Mouse (Mus musculus): ENCODE results near the gene Olfr1330. TPM values are rescaled to one million over a fixed set of nuclear protein-coding genes. Genes with fewer than 3 reads are reported as not detected.

Olfr1330 gene
- not detected in 2 replicates for polyA plus RNA-seq (2012; ENCODE audit: low replicate concordance)

DNA sequence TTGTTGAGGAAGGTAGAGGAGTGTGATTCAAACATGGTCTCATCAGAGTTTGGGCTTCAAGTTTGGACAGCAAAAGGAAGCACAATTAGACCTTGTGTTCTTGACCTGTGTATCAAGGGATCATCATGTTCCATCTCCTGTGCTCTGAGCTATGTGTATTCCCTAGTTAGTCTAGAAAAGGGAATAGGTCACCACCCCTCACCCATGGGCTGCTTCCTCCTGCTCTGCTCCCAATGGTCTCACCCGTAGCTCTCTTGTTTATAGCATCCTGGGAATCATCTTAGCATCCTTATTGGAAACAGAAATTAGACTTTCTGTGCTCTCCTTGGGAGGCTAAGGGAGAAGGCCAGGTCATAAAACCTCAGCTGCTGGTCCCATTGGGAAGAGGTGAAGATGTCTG lies at the start of gene Olfr1330:
Gene Olfr1330, plus strand, starts transcription at position 301 of the 400 bp plus-strand sequence.

DNA sequence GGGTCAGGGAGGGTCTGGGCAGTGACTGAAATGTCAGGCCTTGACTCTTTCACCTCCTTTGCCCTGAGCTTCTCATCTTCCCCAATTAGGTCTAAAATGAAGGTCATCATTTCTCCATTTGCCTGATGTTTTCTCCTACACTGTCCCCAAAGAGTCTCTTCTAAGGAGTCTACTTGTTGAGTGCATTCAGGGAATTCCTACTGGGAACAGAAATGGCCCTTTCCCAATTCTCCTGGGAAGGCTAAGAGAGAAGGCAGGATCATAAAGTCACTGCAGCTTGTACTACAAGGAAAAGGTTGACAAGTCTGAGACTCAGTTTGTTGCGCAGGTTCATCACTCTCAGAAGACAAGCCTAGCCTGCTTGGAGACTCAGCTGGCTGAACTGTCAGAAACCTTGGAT lies 24.0 kb upstream of the Olfr1330 start, which contains the start of gene Olfr1331:
Gene Olfr1331, plus strand, starts transcription at position 301 of the 400 bp plus-strand sequence.

DNA sequence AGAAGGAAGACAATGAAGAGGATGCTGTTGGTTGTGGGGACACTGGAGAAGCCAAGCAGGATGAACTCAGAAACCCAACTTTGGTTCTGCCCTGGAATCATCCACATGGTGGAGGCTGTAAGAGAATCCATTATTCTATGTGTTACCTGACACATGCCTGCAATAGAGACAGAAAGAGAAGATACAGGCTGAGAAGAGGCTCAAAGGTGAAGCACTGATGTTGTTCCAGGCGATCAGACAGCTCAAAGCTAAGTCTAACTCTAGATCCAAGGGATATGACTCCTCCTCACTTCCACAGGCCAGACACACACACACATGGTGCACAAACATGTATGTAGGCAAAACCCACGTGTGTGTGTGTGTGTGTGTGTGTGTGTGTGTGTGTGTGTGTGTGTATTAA lies 29.0 kb downstream of the Olfr1330 start, which contains the start of gene Olfr1329:
Gene Olfr1329, minus strand, starts transcription at position 101 of the 400 bp plus-strand sequence.

DNA sequence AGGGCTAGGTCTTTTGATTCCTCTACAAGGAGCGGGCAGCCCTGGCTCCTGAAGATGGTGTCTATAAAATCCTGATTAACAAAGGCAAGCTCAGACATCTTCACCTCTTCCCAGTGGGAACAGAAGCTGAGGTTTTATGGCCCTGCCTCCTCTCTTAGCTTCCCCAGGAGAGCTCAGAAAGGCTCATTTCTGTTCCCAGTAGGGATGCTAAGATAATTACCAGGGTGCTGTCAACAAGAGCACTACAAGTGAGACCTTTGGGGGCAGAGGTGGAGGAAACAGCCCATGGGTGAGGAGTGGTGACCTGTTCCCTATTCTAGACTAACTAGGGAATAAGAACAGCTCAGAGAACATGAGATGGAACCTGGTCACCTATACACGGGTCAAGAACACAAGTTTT lies 50.1 kb downstream of the Olfr1330 start, which contains the start of gene Olfr1328:
Gene Olfr1328, minus strand, starts transcription at position 101 of the 400 bp plus-strand sequence.

Other genes with a start within 250 kb of the Olfr1330 start
- not detected in 2 replicates for gene Olfr62, start 229.6 kb upstream of the Olfr1330 start, polyA plus RNA-seq (2012; ENCODE audit: low replicate concordance)
- gene Olfr1342, start 195.8 kb upstream of the Olfr1330 start, polyA plus RNA-seq (2012; ENCODE audit: low replicate concordance) = not detected in 2 replicates
- not detected in 2 replicates for gene Olfr1341, start 185.1 kb upstream of the Olfr1330 start, polyA plus RNA-seq (2012; ENCODE audit: low replicate concordance)
- gene Olfr1340, start 168.5 kb upstream of the Olfr1330 start, polyA plus RNA-seq (2012; ENCODE audit: low replicate concordance) = not detected in 2 replicates
- not detected in 2 replicates for gene Olfr1339, start 156.4 kb upstream of the Olfr1330 start, polyA plus RNA-seq (2012; ENCODE audit: low replicate concordance)
- gene Olfr1338, start 129.9 kb upstream of the Olfr1330 start, polyA plus RNA-seq (2012; ENCODE audit: low replicate concordance) = not detected in 2 replicates
- not detected in 2 replicates for gene Olfr1337, start 106.0 kb upstream of the Olfr1330 start, polyA plus RNA-seq (2012; ENCODE audit: low replicate concordance)
- not detected in 2 replicates for gene Olfr1335, start 78.7 kb upstream of the Olfr1330 start, polyA plus RNA-seq (2012; ENCODE audit: low replicate concordance)
- not detected in 2 replicates for gene Olfr1333, start 52.3 kb upstream of the Olfr1330 start, polyA plus RNA-seq (2012; ENCODE audit: low replicate concordance)
- not detected in 2 replicates for gene Olfr1331, start 23.9 kb upstream of the Olfr1330 start, polyA plus RNA-seq (2012; ENCODE audit: low replicate concordance)
- not detected in 2 replicates for gene Olfr1329, start 28.9 kb downstream of the Olfr1330 start, polyA plus RNA-seq (2012; ENCODE audit: low replicate concordance)
- not detected in 2 replicates for gene Olfr1328, start 50.0 kb downstream of the Olfr1330 start, polyA plus RNA-seq (2012; ENCODE audit: low replicate concordance)
- not detected in 2 replicates for gene Lao1, start 73.0 kb downstream of the Olfr1330 start, polyA plus RNA-seq (2012; ENCODE audit: low replicate concordance)
- gene Slc2a1, start 220.1 kb downstream of the Olfr1330 start, polyA plus RNA-seq (2012; ENCODE audit: low replicate concordance) = 6.2 and 10.4 TPM in 2 replicates